Mouse (Mus musculus) fibroblast of lung, adult 2 months (primary cell): ENCODE results near the gene Krt39.
A peak's percentile ranks its signal among the peaks of the same experiment; 100 is the strongest.

Experiments used
- DNase-seq: peaks from one replicate; pipeline ENCODE4 v3.0.0-alpha.2; 2011; ENCODE audit warnings: low read depth

The Krt39 gene

DNA sequence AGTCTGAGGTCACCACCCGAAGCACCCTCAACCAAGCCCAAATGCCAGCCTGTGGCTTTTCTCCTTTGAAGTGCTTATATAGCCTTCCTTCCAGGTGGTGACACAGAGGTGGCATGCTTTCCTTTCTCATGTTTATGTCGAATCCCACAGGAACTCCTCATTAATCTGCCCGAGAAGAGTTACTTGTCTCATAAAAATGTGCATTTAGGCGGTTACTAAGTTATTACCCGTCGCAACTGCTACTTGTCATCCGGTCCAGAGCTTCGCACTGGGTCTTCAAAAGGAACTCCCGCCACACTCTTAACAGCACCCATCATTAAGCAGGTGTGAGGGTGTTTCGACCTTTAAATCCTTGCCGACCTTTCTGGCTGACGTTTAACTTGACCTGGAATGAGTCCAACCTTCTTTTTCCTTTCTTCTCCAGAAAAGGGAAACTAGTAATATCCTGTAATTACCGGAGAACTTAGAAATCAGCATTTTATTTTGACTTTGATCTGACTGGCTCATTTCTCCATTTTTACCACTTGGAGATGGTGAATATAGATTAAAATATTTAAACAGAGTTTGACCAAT, at the start of gene Krt39:
Gene Krt39 (minus strand): TSS at position 51 of the 573 bp plus-strand sequence.
- DNase-seq = no peak

DNA sequence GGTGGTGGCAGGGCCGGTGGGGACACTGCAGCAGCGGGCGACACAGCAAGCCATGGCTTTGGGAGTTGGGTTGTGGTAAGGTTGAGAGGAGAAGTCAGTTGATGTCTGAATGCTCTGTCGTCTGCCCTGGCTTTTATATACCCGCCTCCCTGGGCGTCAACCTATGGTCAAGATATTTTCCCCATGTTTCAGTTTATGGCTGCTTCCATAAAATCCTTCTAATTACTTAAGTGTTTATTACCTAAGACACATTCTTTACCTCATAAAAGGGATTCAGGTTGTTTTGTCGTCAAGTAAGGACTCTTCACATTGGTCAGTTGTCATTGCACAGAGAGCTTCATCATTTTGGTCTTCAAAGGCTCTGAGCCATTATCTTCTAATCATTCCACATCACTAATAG, 45.4 kb upstream of the Krt39 start, which contains the start of gene Krtap3-1:
Gene Krtap3-1 (minus strand): TSS at position 101 of the 400 bp plus-strand sequence.
- no peak for DNase-seq

GRCm38 (mm10) chr11:99562580-99562979, 41.4 kb upstream of the Krt39 start:
- DNase-seq = no peak

DNA sequence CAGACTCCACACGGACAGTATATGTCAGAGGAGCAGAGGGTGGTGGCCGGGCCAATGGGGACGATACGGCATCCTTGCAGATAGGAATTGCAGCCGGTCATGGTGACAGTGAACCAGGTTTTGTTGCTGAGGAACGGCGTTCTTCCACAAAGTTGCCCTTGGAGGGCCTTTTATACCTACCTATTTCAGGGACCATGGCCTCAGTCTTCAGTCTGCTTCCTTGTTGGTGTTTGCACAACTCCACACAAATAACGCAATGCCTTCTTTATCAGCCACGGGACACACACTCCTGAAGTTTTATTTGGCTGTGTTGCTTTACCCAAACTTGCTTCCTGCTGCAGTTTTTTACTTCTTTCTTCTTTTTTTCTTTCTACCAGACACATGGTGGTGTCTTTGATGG, 38.2 kb upstream of the Krt39 start, which contains the start of gene Gm11939:
Gene Gm11939 (minus strand): TSS at position 101 of the 400 bp plus-strand sequence.
- DNase-seq = no peak

DNA sequence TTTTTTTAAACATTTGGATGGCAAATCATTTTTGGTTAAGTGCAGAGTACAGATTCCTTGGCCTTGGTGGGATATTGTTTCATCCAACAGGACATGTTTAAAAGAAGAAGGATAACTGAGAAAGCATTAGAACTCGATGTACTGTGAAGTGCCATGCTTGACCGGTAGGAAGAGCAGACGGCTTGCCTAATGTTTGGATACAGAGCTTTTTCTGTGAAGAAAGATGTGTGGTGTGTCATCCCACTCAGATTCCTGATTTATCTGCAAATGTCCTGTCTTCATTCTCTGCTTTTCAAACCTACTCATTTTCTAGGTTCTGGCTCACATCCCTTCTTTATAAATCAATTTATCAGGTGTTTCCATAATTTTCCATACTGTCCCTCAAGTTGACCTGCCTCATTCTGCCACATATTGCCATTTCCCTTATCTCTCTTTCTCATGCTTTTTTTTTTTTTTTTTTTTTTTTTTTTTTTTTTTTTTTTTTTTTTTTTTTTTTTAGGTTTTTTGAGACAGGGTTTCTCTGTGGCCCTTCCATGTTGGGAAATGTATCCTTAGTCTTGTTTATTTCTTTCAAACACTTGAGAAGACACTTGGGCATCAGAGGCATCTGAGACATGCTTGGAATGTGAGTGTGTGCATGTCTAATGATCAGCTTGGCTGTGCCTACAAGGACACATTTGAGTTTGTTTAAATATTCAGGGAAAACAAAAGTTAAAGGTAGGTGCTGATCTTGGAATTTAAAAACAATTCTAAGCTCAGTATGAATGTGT, 37.0 kb upstream of the Krt39 start:
- DNase-seq = no peak

DNA sequence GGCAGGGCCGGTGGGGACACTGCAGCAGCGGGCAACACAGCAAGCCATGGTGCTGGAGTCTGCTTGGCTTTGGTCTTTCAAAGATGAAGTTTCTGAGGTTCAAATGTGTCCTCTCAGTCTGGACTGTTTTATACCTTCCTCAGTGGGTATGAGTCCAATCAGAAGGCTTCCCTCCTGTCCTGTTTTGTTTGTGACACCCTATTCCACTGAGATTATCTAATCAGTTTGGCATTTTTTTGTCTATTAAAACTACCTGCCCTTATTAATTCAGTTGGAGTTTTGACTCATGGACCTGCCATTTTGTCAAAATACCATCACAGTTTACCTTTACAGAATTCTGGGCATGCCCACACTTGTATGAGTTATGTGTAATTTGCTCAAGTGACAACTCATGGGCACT, 35.6 kb upstream of the Krt39 start, which contains the start of gene Krtap3-2:
Gene Krtap3-2 (minus strand): TSS at position 101 of the 400 bp plus-strand sequence.
- no peak for DNase-seq

- DNase-seq = no peak
Observed at GRCm38 (mm10) chr11:99556195-99556594, 35.1 kb upstream of the Krt39 start.

GRCm38 (mm10) chr11:99550765-99551164, 29.6 kb upstream of the Krt39 start, which contains the start of gene Krtap3-3:
Krtap3-3 (minus strand) TSS chr11:99550865.
- no peak for DNase-seq

- no peak for DNase-seq
Observed at GRCm38 (mm10) chr11:99547892-99548291, 26.8 kb upstream of the Krt39 start.

GRCm38 (mm10) chr11:99539721-99540120, 18.6 kb upstream of the Krt39 start:
- peak; percentile 16 for DNase-seq

GRCm38 (mm10) chr11:99514098-99514497, 7.0 kb downstream of the Krt39 start:
- no peak for DNase-seq

DNA sequence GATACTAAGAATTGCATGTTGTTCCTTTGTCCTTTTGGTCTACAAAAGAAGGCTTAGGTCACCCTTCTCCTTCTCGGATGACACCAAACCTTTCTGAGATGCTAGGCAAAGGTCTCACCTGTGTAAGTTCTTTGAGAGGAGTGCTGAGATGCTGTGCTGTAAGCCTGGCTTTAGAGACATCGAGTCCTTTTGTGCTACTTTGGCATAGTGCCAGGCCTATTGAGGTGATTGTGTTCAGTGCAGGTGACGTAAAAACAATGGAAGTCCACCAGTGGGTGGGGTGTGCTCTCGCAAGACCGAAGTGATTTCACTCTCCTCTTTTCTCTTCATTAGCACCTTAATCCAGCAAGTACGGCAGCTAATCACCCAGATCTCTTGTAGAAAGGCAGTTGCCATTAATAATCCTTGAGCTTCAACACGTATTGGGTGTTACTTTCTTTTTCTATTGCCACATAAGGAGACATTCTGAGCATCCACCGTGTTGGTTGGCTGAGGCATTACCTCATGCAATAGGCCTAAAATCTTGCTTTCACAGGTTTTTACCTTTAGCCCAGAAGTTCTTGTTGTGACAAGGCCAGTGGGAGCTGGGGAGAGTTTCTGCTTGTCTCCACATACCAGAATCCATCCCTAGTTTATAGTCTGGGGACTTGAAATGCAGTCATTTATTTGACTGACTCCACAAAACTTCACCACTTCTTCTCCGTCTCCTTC, 20.9 kb downstream of the Krt39 start:
- DNase-seq = no peak

DNA sequence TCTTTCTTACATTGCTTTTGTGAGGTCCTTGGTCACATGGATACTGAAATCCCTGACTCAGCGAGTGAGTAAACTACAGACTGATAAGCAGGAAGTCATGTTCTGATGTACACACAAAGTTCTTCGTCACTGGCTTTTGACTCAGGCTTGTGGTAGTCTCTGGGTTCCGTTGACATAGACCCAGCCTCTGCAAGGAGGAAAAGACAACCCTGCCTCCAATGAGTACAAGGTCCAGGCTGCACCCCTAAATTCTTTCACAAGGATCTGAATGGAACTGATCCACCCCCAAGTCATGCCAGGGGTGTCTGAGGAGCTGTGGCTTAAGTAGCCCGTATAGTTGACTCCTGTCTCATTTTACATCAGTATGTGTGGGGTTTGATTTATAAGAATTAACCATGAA, 24.7 kb downstream of the Krt39 start:
- DNase-seq = no peak

DNA sequence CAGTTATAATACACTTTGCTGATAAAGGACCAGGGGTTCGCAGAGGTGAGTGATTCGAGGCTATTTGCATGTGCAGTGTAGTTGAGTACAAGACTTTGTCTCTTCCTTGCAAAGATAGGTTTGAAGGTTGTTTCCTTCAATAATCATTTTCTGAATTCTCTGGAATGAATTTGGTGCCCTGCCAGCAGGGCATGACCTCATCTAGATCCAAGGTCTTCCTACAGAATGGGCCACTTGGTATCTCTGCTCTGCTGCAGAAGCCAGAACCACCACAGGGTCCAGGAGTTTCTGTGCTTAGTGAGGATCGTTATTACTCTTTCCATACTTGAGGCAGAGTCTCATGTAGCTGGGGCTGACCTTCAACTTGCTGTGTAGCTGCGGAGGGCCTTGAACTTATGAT, 26.4 kb downstream of the Krt39 start:
- DNase-seq = no peak

DNA sequence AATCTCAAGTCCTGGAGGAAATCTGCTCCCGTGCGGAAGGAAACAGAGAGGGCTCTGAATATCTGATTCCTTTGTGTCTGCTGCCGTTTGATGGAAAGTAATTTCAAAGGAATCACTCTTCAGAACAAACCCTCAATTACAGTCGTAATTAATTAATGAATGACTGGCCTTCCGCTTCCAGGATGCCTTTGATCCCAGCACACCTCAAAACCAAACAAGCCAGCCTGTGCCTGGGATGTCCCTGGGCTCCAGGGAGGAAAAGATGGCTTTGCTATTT, 27.6 kb downstream of the Krt39 start:
- DNase-seq = no peak

DNA sequence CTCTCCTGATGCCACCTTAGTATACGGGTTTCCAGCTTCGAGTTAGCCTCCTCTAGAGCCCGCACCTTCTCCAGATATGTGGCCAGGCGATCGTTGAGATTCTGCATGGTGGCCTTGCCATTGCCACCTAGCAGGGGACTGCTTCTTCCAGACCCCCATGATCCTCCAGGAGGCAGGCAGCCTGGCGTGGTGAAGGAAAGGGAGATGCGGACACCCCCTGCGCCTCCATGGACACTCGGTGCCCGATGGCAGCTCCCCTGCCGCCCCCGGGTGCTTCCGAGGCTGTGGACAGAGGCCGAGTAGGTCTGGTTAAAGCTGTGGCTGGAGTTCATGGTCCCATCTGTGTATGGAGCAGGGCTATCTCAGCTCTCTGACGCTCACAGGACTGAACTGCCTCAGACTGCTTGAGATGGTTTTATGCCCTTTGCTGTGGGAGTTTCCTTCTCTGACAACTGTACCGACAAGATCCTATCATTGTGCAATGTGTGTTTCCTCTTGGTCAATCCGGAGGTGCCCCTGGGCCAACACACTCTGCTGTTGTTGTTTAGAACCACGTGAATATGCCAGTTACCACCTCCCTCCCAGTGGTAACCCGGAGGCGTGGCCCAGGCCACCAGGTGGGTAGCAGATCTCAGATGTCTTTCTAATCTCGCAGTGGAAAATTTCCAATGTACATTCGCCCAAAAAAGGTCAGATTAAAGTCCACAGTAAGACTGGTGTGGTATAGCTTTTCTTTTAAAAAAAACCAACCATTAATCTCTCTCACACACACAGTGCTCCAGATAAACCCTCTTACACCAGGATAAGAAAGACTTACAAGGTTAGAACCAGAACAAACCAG, 28.2 kb downstream of the Krt39 start, which contains the start of gene Krt23:
Gene Krt23 (minus strand): TSS at position 405 of the 841 bp plus-strand sequence.
- DNase-seq = no peak

DNA sequence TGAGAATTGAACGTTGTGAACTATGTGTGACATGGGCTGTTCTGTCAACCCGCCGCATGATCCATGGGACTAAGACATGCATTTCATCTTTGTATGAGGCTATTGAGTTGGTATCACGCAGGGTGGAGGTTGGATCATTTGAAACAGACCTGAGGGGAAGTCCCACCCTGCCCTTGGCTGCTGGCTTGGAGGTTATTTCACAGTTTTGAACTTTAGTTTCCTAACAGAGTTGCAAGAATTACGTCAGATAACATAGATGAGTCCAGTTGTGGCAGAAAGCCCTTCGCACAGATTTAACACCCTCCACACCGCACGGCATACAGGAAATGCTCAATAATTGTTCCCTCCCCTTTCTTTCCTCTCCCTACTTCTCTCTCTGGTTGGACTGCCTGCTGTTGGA, 30.1 kb downstream of the Krt39 start:
- no peak for DNase-seq

DNA sequence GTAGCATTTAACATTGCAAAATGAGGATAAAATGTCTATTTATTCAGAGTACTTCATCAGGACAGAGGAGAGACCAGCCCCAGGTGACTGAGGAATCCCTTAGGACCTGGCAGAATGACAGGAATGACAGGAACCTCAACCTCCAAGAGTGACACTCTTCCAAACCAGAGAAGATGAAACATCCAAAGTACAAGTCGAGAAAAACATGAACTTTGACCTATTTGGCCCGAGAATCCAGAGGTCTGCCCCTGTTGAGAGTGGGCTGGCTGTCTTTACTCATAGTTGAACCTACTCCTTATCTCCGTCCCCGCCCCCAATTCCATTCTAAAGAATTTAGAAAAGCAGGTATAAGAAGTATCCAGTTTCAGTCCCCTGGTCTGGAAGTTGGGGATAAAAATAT, 30.5 kb downstream of the Krt39 start:
- no peak for DNase-seq

GRCm38 (mm10) chr11:99489233-99489632, 31.9 kb downstream of the Krt39 start:
- DNase-seq = no peak

DNA sequence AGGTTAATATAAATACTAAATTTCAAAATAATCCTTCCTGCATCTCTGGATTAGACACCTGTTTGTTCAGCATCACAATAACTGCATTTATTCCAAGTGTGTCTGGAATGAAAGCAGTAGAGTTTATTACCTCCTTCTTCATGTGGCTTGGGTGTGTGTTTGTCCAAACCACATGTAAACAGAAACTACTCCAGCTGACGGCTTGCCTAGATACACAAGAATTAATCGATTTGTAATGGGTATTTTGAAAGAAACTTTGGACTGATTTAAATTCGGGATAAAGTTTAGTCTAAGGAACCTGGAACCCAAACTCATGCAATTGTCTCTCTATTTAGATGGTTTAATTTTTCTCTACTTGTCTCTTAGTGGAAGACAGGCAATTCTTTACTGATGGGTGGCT, 46.2 kb downstream of the Krt39 start:
- DNase-seq = no peak

- DNase-seq = no peak
Observed at GRCm38 (mm10) chr11:99473433-99473832, 47.7 kb downstream of the Krt39 start.

DNA sequence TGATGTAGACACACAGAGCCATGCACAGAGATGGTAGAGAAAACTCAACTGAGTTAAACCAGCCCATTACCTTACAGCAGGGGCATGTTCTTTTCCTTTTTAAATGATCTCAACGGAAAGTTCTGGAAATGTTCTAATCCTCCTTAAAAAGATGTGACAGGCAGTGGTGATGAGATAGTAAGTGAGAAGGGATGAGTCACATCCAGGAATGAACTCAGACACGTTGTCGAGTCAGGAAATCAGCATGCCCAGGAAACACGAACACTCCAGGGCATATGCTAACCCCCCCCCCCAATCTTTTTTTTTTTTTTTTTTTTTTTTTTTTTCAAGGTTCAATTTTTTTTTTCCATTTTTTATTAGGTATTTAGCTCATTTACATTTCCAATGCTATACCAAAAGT, 48.7 kb downstream of the Krt39 start:
- no peak for DNase-seq
